Mouse (Mus musculus) ovary, adult 18-20 months (tissue): ENCODE data around the gene Kcnip4.

Experiments
- DNase-seq: peaks from one replicate; pipeline ENCODE4 v3.0.0; 2022; ENCODE audit warnings: low spot score, mixed read lengths

Gene Kcnip4

DNA sequence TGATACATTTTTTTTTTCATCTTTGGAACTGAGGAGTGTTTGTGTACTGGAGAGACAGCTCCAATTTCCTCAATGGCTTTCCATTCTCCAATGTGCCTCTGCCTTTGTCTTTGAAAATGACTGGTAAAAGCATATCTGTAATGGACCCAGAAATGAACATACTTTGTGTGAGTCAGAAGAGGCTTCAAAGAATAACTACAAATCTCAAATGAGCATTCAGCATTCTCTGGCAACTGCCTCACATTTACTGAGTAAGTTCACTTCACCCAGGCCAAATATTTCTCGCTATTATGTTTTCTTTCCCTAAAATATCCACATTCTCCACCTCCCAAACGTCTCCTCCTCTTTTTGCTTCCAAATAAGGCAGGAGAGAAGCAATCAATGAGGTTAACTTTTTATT, 646.6 kb downstream of the Kcnip4 start:
- DNase-seq, result no peak

- DNase-seq, result no peak
Measured at GRCm38 (mm10) chr5:48864268-48864967, 660.3 kb downstream of the Kcnip4 start.

DNA sequence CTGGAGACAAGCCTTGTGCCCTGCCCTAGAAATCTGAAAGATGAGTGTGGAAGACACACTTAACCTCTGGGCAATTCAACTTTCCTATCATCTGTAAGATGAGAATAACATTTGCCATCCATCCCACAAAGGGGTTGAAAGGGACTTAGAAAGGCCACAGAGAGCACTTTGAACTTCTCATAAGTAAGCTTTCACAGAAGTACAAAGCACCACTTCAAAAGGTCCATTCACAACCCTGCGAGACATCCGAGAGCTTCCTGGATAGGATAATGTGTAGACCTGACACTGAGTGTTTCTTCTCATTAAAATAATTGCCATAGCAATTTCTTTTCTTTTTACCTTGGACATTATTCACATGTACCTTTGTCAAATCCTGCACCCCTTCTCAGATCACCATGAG, 683.7 kb downstream of the Kcnip4 start:
- no peak for DNase-seq

GRCm38 (mm10) chr5:48795526-48795925, 729.2 kb downstream of the Kcnip4 start:
- DNase-seq, result no peak

DNA sequence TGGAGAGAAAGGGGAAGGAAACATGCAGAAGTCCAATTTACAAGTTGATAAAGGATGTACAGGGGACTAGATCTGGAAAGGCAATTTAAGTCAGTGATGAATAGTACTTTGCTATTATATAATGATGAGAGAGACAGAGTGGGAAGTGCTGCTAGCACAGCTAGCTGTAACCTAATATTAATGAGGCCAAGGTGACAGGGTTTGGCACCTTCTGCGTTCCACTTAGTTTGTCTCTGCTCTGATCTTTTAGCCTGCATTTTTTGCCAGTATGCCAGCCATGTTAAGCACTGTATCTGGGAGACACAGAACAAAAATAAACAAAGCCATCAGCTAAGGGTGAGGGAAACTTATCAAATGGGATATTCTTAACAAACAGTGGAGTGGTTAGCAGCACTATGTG, 745.3 kb downstream of the Kcnip4 start:
- DNase-seq, result no peak

- no peak for DNase-seq
Measured at GRCm38 (mm10) chr5:48748613-48749012, 776.1 kb downstream of the Kcnip4 start.

DNA sequence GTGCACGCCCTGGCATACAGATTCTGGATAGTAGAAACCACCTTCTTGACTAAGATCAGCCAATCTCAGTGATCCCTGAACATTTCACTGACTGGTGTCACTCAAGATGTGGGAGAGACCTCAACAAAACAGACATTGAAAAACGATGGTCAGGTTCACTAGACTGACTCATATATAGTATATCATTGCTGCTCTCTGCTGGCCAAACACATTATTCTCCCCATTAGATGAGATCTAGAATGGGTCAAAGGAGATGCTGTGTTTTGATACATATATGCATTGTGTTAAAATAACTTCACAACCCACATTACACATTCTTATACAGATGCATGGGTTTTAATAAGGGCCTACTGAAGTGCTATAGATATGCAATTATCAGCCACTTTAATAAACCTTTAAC, 787.1 kb downstream of the Kcnip4 start:
- DNase-seq, result no peak

DNA sequence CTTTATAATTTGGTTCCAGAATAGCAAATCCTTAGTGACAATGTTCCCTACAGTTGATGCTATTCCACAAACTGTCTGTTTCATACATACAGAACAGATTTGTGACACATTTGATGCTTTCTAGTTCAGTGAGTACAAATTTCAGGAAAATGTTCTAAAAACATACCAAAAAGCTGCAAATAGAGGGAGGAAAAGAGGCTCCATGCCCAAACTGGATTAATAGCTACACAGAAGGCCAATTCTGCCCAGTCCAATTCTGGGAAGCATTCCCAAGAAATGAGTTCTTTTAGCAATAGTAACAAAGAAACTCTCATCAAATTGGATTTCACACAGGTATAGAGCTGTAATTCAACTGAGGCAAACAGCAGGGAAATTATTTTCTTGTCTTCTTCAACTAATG, 806.5 kb downstream of the Kcnip4 start:
- DNase-seq, result no peak

DNA sequence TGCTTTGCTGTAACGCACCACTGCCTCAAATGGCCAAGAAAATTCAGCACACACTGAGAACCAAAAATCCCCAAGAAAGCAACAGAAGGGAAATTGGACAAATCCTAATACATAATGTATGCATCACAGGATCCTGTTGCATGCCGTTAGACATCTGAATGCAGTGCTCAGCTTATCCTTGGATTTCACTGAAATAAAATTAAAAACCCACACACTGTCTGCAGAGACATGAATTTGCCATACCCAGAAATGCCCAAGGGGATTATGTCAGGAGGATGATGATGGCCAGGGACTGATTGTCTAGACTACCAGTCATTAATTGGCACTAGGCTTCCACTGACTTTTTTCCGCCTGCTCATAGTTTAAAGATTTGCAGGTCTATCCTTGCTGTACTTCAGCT, 818.7 kb downstream of the Kcnip4 start:
- DNase-seq, result no peak

- DNase-seq, result no peak
Measured at GRCm38 (mm10) chr5:48687068-48687467, 837.6 kb downstream of the Kcnip4 start.

GRCm38 (mm10) chr5:48679733-48680595, 844.7 kb downstream of the Kcnip4 start:
- DNase-seq, result no peak

- DNase-seq, result no peak
Measured at GRCm38 (mm10) chr5:48662504-48662903, 862.2 kb downstream of the Kcnip4 start.

DNA sequence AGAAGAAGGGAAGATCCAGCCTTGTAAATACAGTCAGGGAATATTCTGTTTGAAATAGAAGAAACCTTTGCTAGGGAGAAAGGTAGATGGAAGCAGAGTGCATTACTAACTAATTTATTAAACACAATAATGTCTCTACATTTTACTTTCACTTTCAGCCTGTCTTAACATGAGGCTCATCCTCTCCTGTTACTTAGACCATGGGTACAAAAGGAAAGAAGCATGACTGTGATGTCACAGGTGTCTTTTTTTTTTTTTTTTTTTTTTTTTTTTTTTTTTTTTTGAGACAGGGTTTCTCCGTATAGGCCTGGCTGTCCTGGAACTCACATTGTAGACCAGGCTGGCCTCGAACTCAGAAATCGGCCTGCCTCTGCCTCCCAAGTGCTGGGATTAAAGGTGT, 864.7 kb downstream of the Kcnip4 start:
- DNase-seq, result no peak

- DNase-seq, result no peak
Measured at GRCm38 (mm10) chr5:48650496-48650895, 874.2 kb downstream of the Kcnip4 start.

GRCm38 (mm10) chr5:48636675-48637074, 888.0 kb downstream of the Kcnip4 start:
- DNase-seq, result no peak

- DNase-seq, result no peak
Measured at GRCm38 (mm10) chr5:48633631-48634030, 891.1 kb downstream of the Kcnip4 start.

- no peak for DNase-seq
Measured at GRCm38 (mm10) chr5:48623370-48623769, 901.3 kb downstream of the Kcnip4 start.

DNA sequence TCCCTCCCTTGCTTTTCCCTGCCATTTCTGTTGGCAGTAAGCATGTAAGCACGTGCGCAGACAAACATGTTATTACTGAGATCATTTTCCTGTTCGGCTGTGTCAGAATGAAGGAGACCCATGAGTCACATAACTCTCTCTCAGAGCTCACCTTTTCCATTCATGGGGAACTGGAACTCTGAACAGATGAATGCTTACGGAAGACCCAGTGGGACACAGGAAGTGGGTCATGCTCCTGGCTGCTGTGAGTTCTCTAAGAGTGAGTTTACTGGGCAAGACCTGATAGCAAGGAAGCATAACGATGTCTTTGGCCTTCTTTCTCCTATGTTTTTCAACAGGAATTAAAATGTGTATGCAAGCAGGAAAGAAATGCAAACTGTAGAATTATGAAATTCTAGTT, 917.8 kb downstream of the Kcnip4 start:
- no peak for DNase-seq

DNA sequence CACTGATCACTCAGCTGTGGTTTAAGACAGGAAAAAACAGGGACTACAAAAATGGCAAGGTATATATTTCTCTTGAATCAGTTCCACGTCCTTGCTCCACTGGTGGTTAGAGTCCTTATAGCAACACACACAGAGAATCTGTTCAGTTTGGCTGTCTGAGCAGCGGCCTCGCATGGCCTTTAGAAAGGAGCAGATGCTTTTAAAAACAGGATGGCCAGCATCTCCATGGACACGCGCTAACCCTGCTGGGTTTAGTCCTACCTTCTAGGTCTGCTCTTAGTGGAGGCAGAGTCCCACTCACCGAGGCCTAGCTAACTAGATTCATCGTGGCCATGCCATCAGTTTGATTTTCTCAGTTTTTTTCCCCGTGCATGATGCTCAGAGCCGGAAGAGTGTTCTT, 918.4 kb downstream of the Kcnip4 start:
- no peak for DNase-seq

DNA sequence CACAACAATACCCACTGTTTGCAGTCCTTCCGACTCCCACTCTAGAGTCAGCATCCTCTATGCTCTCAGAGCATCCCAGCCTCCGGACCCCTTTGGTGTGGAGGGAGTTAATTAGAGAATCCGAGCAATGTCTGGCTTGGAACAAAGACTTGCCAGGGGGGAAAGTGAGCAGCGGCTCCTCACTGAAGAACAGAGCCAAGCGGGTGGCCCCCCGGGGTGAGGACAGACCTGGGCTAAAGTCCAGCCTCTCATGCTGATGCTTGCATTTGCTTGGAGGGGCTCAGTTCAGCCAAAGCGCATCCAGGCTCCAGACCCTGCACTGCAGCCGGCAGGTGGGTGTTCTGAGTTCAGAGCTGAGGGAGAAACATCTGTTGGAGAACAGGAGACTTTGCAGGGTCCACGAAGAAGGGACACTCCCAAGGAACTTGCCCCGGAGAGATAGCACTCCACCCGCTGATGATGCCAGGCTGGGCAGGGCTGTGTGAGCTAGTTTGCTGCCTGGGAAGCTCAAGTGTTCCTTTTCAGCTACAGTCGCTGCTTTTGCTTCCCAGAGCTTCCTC, 925.1 kb downstream of the Kcnip4 start:
- DNase-seq, result no peak

DNA sequence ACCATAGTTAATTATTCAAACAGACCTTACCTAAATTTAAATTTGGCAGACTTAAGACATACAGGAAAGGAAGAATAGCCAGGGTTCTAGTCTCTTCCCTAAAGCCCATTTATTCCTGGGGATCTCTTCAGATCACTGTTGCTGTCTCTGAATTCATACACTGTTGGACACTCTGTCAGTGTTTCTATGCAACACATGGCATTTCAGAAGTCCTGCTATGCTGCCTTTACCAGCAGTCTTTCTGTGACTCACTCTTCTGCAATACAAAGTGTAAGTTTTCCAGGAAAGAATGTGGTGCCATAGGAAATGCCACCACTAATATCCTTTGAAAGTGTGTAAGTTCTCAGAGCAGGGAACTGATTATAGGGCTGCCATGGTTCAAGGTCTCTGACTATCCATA, 936.7 kb downstream of the Kcnip4 start:
- DNase-seq, result no peak

GRCm38 (mm10) chr5:48583431-48583830, 941.3 kb downstream of the Kcnip4 start:
- no peak for DNase-seq

DNA sequence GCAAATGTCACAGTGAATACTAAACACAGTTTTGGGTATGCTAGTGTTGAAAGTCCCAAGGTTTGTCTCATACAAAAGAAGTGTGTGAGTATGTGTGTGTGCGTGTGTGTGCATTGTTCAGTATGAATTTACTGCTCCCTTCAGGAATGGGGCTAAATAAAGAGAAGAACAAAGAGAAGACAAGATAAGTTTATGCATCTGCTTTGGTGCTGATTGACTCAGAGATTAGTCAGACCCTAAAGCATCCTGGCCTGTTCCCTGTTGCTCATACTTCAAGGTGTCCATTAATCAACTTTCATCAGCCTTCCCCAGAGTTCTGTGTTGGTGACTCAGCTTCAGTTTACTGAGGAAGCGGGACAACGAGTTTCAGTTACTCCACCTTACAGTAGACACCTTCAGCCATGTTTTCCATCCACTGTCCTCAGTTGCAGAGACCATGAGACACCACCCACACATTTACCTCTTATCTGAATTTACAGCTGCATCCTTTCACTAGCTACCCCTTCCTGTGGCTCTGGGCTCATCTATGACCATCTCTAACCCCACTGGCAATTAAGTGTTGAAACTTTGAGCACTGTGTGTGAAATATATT, 960.6 kb downstream of the Kcnip4 start:
- no peak for DNase-seq
